ENCODE assay signal across 8 mouse cellular contexts in the genomic region with DNA sequence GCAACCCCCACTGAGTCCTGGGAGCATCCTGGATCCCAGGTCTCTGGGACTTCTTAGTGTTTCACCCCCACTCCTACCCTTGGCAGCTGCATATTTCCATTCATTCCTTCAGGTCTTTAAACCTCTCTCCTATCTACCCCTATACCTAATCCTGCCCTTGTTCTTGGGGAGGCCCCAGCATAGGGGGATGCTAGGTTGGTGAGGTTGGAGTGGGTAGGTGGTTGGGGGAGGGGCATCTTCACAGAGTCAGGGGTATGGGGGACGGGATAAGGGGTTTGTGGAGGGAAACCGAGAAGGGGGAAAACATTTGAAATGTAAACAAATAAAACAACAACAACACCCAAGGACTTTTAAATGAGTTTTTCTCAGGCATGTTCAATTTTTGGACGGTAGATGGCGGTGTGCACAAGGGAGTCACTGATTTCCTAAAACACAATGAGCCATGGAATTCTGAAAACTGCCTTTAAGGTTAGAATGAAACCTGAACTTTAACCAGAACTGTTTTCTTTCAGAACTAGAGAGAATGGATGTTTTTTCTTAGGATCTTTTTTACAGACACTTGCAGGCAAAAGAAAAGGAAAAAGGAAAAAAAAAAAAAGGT.
DNase-seq lines count a peak whose midpoint lies in the region; ATAC-seq and TF ChIP-seq lines count a peak whose summit lies in the region.
"Not testable (repeated sequence)": the region's sequence is repeated elsewhere in the genome, so short reads cannot be mapped to it uniquely, and the experiment has no call there.

No protein-coding gene starts in this region.

- 5% methylated on average over 4 of the region's 4 CpGs for WGBS in heart, adult 2 months
- 5% methylated on average over 4 of the region's 4 CpGs for WGBS in kidney, postnatal 0 days
- 5% methylated on average over 4 of the region's 4 CpGs for WGBS in lung, postnatal 0 days

- H3K4me1 ChIP-seq in heart, adult 2 months (ENCODE audit: control insufficient read depth, insufficient read depth, low read length); kidney, postnatal 0 days (replicated peaks; ENCODE audit: insufficient read depth, low read length); lung, postnatal 0 days (ENCODE audit: insufficient read depth, low read depth, low read length): not testable (repeated sequence)

- not testable (repeated sequence) for H3K27ac ChIP-seq in heart, adult 2 months; kidney, postnatal 0 days; lung, postnatal 0 days (ENCODE audit: low read length)

- H3K4me3 ChIP-seq in heart, adult 2 months; kidney, postnatal 0 days (replicated peaks; ENCODE audit: low read depth, low read length); lung, postnatal 0 days (ENCODE audit: low read depth, low read length): not testable (repeated sequence)

- TF ChIP-seq POLR2A in heart, adult 2 months (IDR thresholded peaks at IDR 0.05; ENCODE audit: insufficient read depth, low read depth, low read length) = not testable (repeated sequence)

- TF ChIP-seq EP300 in heart, adult 2 months (IDR thresholded peaks at IDR 0.05; ENCODE audit: insufficient read depth, low read depth, low read length); lung, postnatal 0 days (IDR thresholded peaks at IDR 0.05): not testable (repeated sequence)

- DNase-seq in 3T3-L1 (ENCODE audit: low read depth, low spot score) = peak; percentile 23
- peak; percentile 4 for DNase-seq in brain, adult 2 months (ENCODE audit: low read depth, low spot score)
- peak; percentile 11 to 34 for DNase-seq in cerebellum, postnatal 36 days
- not testable (repeated sequence) for DNase-seq in heart, adult 2 months; kidney, postnatal 0 days (ENCODE audit: low spot score); lung, postnatal 0 days (ENCODE audit: low spot score)
- peak; percentile 13 to 16 for DNase-seq in left cerebral cortex, adult 18-20 months (ENCODE audit: low spot score in 2 of 2)
- peak; percentile 13 for DNase-seq in retina, embryonic 14.5 days (ENCODE audit: low spot score)

- not testable (repeated sequence) for H3K36me3 ChIP-seq in heart, adult 2 months (ENCODE audit: control insufficient read depth, insufficient read depth, low read length); kidney, postnatal 0 days (ENCODE audit: insufficient read depth, low read length); lung, postnatal 0 days (ENCODE audit: insufficient read depth, low read length)

- H3K79me2 ChIP-seq in heart, adult 2 months (replicated peaks; ENCODE audit: control insufficient read depth, insufficient read depth, low read length) = not testable (repeated sequence)

- H3K9me3 ChIP-seq in kidney, postnatal 0 days (replicated peaks; ENCODE audit: low read length); lung, postnatal 0 days (ENCODE audit: low read length): not testable (repeated sequence)

- H3K27me3 ChIP-seq in heart, adult 2 months (ENCODE audit: control insufficient read depth, insufficient read depth, low read length); kidney, postnatal 0 days (ENCODE audit: insufficient read depth, low read length); lung, postnatal 0 days (replicated peaks; ENCODE audit: insufficient read depth, low read length): not testable (repeated sequence)

- intact Hi-C loops in heart, adult 2 months (cut with DNase I) = not testable (repeated sequence)

- H3K4me2 ChIP-seq in kidney, postnatal 0 days (ENCODE audit: low read length); lung, postnatal 0 days (replicated peaks; ENCODE audit: low read depth, low read length): not testable (repeated sequence)

- not testable (repeated sequence) for H3K9ac ChIP-seq in heart, adult 2 months (ENCODE audit: low read depth, low read length); kidney, postnatal 0 days (ENCODE audit: low read depth, low read length); lung, postnatal 0 days (replicated peaks; ENCODE audit: low read depth)

- peak; percentile 59 for TF ChIP-seq CTCF in heart, adult 2 months (IDR thresholded peaks at IDR 0.05)
- TF ChIP-seq CTCF in kidney, postnatal 0 days (IDR thresholded peaks at IDR 0.05; ENCODE audit: low read depth) = peak; percentile 59
- TF ChIP-seq CTCF in lung, postnatal 0 days (IDR thresholded peaks at IDR 0.05) = peak; percentile 41

- not testable (repeated sequence) for ATAC-seq in kidney, postnatal 0 days (replicated peaks; ENCODE audit: low FRiP score, low read depth); lung, postnatal 0 days
